Mouse (Mus musculus) B cell, adult 67 days (primary cell): ENCODE measurements around the gene Cyp4a29. TPM values are rescaled to one million over a fixed set of nuclear protein-coding genes. Genes with fewer than 3 reads are reported as not detected.

Experiments used
- total RNA-seq, 2 experiments: library from RNA; stranded (reverse); gene quantifications; 4 replicates each; pipeline ENCODE4 v1.2.4; 2023

Gene Cyp4a29
- total RNA-seq: not detected

DNA sequence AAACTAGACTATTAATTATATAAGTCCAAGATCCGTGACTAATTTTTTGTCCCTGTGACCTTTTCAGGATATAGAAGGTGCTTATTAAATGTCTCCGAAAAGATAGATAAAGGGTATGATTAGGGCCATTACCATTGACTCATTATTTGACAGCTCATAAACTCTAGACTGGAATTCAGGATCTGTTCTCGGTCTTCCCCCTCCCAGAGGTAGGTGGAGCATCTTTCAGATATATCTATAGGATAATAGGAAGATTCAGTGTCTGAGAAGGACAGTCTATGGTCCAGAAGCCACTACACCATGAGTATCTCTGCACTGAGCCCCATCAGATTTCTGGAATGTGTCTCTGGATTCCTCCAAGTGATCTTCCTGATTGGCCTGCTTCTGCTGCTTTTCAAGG is at the start of gene Cyp4a29:
Gene Cyp4a29, plus strand, starts transcription at position 301 of the 400 bp plus-strand sequence.

DNA sequence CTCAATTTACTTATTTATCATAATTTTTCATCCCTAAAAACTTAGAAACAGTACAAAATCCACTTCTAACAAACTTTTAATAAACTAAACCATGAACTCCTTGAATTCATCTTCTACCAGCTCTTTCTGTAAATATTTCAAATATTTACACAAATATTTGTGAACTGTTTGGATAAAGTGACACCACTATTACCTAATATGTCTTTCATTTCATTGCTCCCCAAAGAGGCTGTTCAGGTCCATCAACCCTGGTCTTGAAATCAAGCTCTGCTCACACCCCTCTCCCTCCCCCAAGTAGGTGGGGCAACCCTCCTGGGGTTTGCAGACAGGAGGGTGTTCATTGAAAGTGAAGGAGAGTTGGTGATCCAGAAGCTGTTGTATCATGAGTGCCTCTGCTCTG is 56.9 kb downstream of the Cyp4a29 start, which contains the start of gene Cyp4a12a:
Gene Cyp4a12a, plus strand, starts transcription at position 301 of the 400 bp plus-strand sequence.

Other genes starting within 250 kb of the Cyp4a29 start
- under 1 TPM; 0.64 to 0.95 TPM for gene Stil, start 241.9 kb upstream of the Cyp4a29 start, total RNA-seq
- under 1 TPM in 1 of 2 experiments, not detected in 1; 0.23 TPM for gene Tal1, start 185.7 kb upstream of the Cyp4a29 start, total RNA-seq
- not detected for gene Pdzk1ip1, start 153.4 kb upstream of the Cyp4a29 start, total RNA-seq
- gene Cyp4x1, start 107.8 kb upstream of the Cyp4a29 start, total RNA-seq: not detected
- not detected for gene Cyp4a12a, start 57.0 kb downstream of the Cyp4a29 start, total RNA-seq
- not detected for gene Cyp4a12b, start 169.5 kb downstream of the Cyp4a29 start, total RNA-seq
- not detected for gene Cyp4a30b, start 210.5 kb downstream of the Cyp4a29 start, total RNA-seq